In the genomic region with DNA sequence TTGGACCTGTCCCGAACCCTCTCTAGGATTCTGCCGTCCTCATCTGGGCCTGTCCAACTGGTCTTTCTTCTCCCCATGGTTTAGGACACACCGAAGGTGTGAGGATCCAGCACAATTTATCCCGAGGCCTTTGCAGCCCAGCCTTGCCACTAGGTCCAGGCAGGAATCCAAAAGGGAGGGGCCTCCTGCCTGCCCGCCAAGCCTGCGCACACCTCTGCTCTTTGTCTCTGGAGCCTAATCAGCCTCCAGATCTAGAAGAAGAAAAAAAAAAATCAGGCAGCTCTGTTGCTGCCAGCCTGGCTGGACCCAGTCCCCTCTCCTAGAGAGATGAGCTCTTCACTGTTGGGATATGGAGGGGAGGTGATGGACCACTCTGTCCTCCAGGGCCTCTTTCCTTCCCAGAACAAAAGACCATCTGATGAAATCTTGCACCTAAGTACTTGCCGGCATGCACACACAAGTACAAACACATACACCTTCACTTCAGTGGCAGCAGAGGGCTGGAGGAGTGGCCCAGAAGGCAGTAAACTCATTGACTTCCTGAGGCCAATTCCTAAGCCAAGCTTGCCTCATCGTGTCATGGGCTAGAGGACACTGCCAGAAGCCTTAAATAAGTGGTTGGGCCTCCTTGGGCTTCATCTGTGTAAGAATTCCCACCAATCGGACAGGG, we compare ENCODE assay signal across 8 mouse cellular contexts. TPM values are rescaled to one million over a fixed set of nuclear protein-coding genes. Genes with fewer than 3 reads are reported as not detected.
DNase-seq lines count a peak whose midpoint lies in the region; ATAC-seq and TF ChIP-seq lines count a peak whose summit lies in the region.

No protein-coding gene starts in this region.

- ATAC-seq in heart, embryonic 11.5 days (replicated peaks; ENCODE audit: insufficient number of reproducible peaks, low FRiP score, low TSS enrichment): no peak
- no peak for ATAC-seq in lung, embryonic 14.5 days (ENCODE audit: insufficient read depth)

- no peaks in the 10 kb centered on the region for H3K36me3 ChIP-seq in heart, adult 2 months (ENCODE audit: control insufficient read depth, insufficient read depth, low read length)
- H3K36me3 ChIP-seq in heart, embryonic 11.5 days (ENCODE audit: control insufficient read depth, insufficient read depth, low read length): no peaks in the 10 kb centered on the region
- peaks cover 8% of the 10 kb centered on the region for H3K36me3 ChIP-seq in lung, embryonic 14.5 days (ENCODE audit: insufficient read depth)

- no peak for TF ChIP-seq EP300 in heart, adult 2 months (IDR thresholded peaks at IDR 0.05; ENCODE audit: insufficient read depth, low read depth, low read length)

- DNase-seq in heart, adult 2 months: peak; percentile 48 to 59
- DNase-seq in MN1 (ENCODE audit: low spot score): peak; percentile 88
- peak; percentile 99 for DNase-seq in fat pad, adult 2 months (ENCODE audit: extremely low read depth, low read depth, low spot score)
- DNase-seq in lung, embryonic 14.5 days: peak; percentile 68
- DNase-seq in left cerebral cortex, adult 2 months (ENCODE audit: extremely low spot score in 1 of 2, low spot score in 2 of 2): no peak
- no peak for DNase-seq in Muller cell, postnatal 12 days (ENCODE audit: inconsistent ontology term)
- DNase-seq in spleen, adult 12 weeks (ENCODE audit: low spot score): no peak

- H3K79me2 ChIP-seq in heart, adult 2 months (replicated peaks; ENCODE audit: control insufficient read depth, insufficient read depth, low read length): no peaks in the 10 kb centered on the region

- H3K9ac ChIP-seq in heart, adult 2 months (ENCODE audit: low read depth, low read length): no peak overlapping the region
- H3K9ac ChIP-seq in heart, embryonic 11.5 days (ENCODE audit: low read depth, low read length): no peak overlapping the region
- no peak overlapping the region for H3K9ac ChIP-seq in lung, embryonic 14.5 days

- peaks cover 5% of the 10 kb centered on the region for H3K4me1 ChIP-seq in heart, adult 2 months (ENCODE audit: control insufficient read depth, insufficient read depth, low read length)
- peaks cover 26% of the 10 kb centered on the region for H3K4me1 ChIP-seq in heart, embryonic 11.5 days (ENCODE audit: control insufficient read depth, insufficient read depth, low read length)
- H3K4me1 ChIP-seq in lung, embryonic 14.5 days (ENCODE audit: insufficient read depth): peaks cover 13% of the 10 kb centered on the region

- TF ChIP-seq CTCF in heart, adult 2 months (IDR thresholded peaks at IDR 0.05): no peak
- TF ChIP-seq CTCF in lung, embryonic 14.5 days (IDR thresholded peaks at IDR 0.05; ENCODE audit: low read depth): no peak
- TF ChIP-seq CTCF in left cerebral cortex, adult 2 months (IDR thresholded peaks at IDR 0.05): no peak

- no peaks in the 10 kb centered on the region for H3K9me3 ChIP-seq in heart, embryonic 11.5 days (replicated peaks; ENCODE audit: control insufficient read depth, low read length)
- no peaks in the 10 kb centered on the region for H3K9me3 ChIP-seq in lung, embryonic 14.5 days (ENCODE audit: low read depth, low read length)

- peaks cover 11% of the 10 kb centered on the region for H3K27me3 ChIP-seq in heart, adult 2 months (ENCODE audit: control insufficient read depth, insufficient read depth, low read length)
- H3K27me3 ChIP-seq in heart, embryonic 11.5 days (ENCODE audit: control insufficient read depth, insufficient read depth, low read length): peaks cover 51% of the 10 kb centered on the region
- H3K27me3 ChIP-seq in lung, embryonic 14.5 days (ENCODE audit: insufficient read depth, low read length): peaks cover 37% of the 10 kb centered on the region

- intact Hi-C loops in heart, adult 2 months (cut with DNase I): no loop called here
- intact Hi-C loops in left cerebral cortex, adult 2 months (cut with DNase I): no loop called here

- no peak overlapping the region; the same call in 1 of the 2 replicates for H3K27ac ChIP-seq in heart, adult 2 months
- no peak overlapping the region for H3K27ac ChIP-seq in heart, embryonic 11.5 days (ENCODE audit: low read depth, low read length)
- H3K27ac ChIP-seq in lung, embryonic 14.5 days (ENCODE audit: low read depth): peak overlapping the region; percentile 92
- no peak overlapping the region for H3K27ac ChIP-seq in left cerebral cortex, adult 2 months

- TF ChIP-seq POLR2A in heart, adult 2 months (IDR thresholded peaks at IDR 0.05; ENCODE audit: insufficient read depth, low read depth, low read length): no peak

- 55% methylated on average over 9 of the region's 9 CpGs for WGBS in heart, adult 2 months
- WGBS in heart, embryonic 11.5 days (ENCODE audit: insufficient replicate concordance): 57% methylated on average over 9 of the region's 9 CpGs
- 44% methylated on average over 9 of the region's 9 CpGs for WGBS in lung, embryonic 14.5 days

- no peak overlapping the region for H3K4me3 ChIP-seq in heart, adult 2 months
- H3K4me3 ChIP-seq in heart, embryonic 11.5 days (ENCODE audit: low read depth, low read length): no peak overlapping the region
- no peak overlapping the region for H3K4me3 ChIP-seq in lung, embryonic 14.5 days (ENCODE audit: low read depth, low read length)
- H3K4me3 ChIP-seq in left cerebral cortex, adult 2 months: no peak overlapping the region

- no peak overlapping the region for H3K4me2 ChIP-seq in heart, embryonic 11.5 days
- H3K4me2 ChIP-seq in lung, embryonic 14.5 days: peak overlapping the region; percentile 97

RNA-seq across cellular contexts. Expression of a gene that starts 1.6 kb away (rescaled TPM):
- 10 to 100 TPM; 19.6 to 23.1 TPM for total RNA-seq in heart, adult 2 months (2021)
- 35.6 and 36.8 TPM in 2 replicates for polyA plus RNA-seq in heart, adult 2 months (2012; rRNA removed)
- 12.5 and 13.6 TPM in 2 replicates for polyA plus RNA-seq in heart, embryonic 11.5 days (2014; fragmentation: Nextera tagmentation; extraction: Ambion mirVana)
- 16.6 and 19.8 TPM in 2 replicates for polyA plus RNA-seq in lung, embryonic 14.5 days (2014; fragmentation: Nextera tagmentation; extraction: Ambion mirVana)
- total RNA-seq in left cerebral cortex, adult 2 months (2021): 10 to 100 TPM; 33.4 to 37.1 TPM

RNA-seq across cellular contexts. Expression of a gene that starts 1.8 kb away (rescaled TPM):
- not detected for total RNA-seq in heart, adult 2 months (2021)
- polyA plus RNA-seq in heart, adult 2 months (2012; rRNA removed): 0.50 and 0.84 TPM in 2 replicates
- 0.93 and 2.0 TPM in 2 replicates for polyA plus RNA-seq in heart, embryonic 11.5 days (2014; fragmentation: Nextera tagmentation; extraction: Ambion mirVana)
- polyA plus RNA-seq in lung, embryonic 14.5 days (2014; fragmentation: Nextera tagmentation; extraction: Ambion mirVana): 15.3 and 16.6 TPM in 2 replicates
- 1 to 10 TPM in 1 of 2 experiments, under 1 TPM in 1; 0.72 to 1.0 TPM for total RNA-seq in left cerebral cortex, adult 2 months (2021)

RNA-seq across cellular contexts. Expression of a gene that starts 9.4 kb away (rescaled TPM):
- total RNA-seq in heart, adult 2 months (2021): 1 to 10 TPM in 1 of 2 experiments, under 1 TPM in 1; 0.63 to 1.1 TPM
- 2.4 and 2.8 TPM in 2 replicates for polyA plus RNA-seq in heart, adult 2 months (2012; rRNA removed)
- 0.67 and 0.89 TPM in 2 replicates for polyA plus RNA-seq in heart, embryonic 11.5 days (2014; fragmentation: Nextera tagmentation; extraction: Ambion mirVana)
- polyA plus RNA-seq in lung, embryonic 14.5 days (2014; fragmentation: Nextera tagmentation; extraction: Ambion mirVana): 1.1 and 1.2 TPM in 2 replicates
- total RNA-seq in left cerebral cortex, adult 2 months (2021): 1 to 10 TPM; 5.3 TPM

RNA-seq across cellular contexts. Expression of a gene that starts 28.2 kb away (rescaled TPM):
- total RNA-seq in heart, adult 2 months (2021): 1 to 10 TPM; 3.8 to 4.5 TPM
- polyA plus RNA-seq in heart, adult 2 months (2012; rRNA removed): 6.9 and 7.1 TPM in 2 replicates
- 2.7 and 4.1 TPM in 2 replicates for polyA plus RNA-seq in heart, embryonic 11.5 days (2014; fragmentation: Nextera tagmentation; extraction: Ambion mirVana)
- polyA plus RNA-seq in lung, embryonic 14.5 days (2014; fragmentation: Nextera tagmentation; extraction: Ambion mirVana): 6.2 TPM in 2 replicates
- total RNA-seq in left cerebral cortex, adult 2 months (2021): 100 to 1,000 TPM; 340 to 364 TPM

Comparison
In these comparisons a context has a peak if more than half of its experiments do, and no peak if none do; other contexts are left out.
1. DNase-seq: peak in heart, adult 2 months (2 of 2), MN1 (single experiment), fat pad, adult 2 months (single experiment) and lung, embryonic 14.5 days (single experiment); none in left cerebral cortex, adult 2 months (0 of 2), Muller cell, postnatal 12 days (single experiment) and spleen, adult 12 weeks (single experiment).